Mouse (Mus musculus): Measurements from ENCODE around the gene Irf9.

The Irf9 gene

DNA sequence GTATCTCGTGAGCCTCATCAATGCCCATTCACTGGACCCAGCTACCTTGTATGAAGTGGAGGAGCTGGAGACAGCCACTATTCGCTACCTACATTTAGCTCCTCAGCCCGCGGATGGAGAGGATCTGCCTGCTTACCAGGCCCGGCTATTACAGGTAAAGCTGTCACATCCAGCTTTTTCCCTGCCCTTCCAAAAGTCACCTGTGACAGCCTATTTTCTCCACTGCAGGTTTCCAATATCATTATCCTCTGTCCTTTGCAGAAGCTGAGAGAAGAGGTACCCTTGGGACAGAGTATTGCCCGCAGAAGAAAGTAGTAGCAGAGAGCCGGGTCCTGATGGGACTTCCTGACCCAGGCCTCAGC lies at the start of gene Irf9:
Irf9 (plus strand) TSS at position 301 of the 362 bp plus-strand sequence.
- in situ Hi-C loops (cut with MboI; ENCODE audit: unreplicated experiment in 2 of 2), result no loop called here

DNA sequence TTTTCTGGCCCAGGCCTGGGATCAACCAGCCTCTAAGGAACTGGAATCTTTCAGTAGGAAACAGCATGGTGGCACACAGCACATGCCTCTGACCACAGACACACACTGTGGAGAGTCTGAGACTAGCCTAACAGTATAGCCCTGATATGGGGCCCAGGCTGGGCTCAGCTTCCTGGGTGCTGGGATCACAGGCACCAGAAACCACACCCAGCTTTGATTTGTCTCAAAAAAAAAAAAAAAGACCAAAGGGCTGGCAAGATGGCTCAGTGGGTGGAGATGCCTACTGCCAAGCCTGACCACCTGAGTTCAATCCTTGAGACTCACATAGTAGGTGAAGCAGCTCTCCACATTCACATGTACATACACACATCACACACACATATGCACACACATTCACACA lies 48.7 kb upstream of the Irf9 start:
- in situ Hi-C loops (cut with MboI; ENCODE audit: unreplicated experiment in 2 of 2), result loop anchor here (5.0 to 10.0 kb wide), 2 partner anchors 57 to 60 kb away; partner anchors contain the start of gene Carmil3 (in 1 of the 2)

DNA sequence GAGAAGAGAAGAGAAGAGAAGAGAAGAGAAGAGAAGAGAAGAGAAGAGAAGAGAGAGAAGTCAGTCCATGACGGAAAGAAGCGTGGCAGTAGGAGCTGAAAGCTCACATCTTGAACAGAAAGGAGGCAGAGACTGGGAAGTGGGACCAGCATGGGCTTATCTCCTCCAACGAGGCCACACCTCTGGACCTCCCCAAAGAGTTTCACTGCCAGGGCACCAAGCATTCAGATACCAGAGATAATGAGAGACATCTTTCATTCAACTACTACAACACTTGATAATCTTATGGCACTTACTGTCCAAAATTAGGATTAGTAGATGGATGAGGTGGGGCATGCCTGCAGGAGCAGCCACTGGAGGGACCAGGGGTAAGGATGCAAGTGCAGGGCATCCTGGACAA lies 47.6 kb upstream of the Irf9 start:
- in situ Hi-C loops (cut with MboI; ENCODE audit: unreplicated experiment in 2 of 2), result loop anchor here (5.0 to 10.0 kb wide), 2 partner anchors 58 to 61 kb away; partner anchors contain the start of gene Carmil3 (in 1 of the 2)

DNA sequence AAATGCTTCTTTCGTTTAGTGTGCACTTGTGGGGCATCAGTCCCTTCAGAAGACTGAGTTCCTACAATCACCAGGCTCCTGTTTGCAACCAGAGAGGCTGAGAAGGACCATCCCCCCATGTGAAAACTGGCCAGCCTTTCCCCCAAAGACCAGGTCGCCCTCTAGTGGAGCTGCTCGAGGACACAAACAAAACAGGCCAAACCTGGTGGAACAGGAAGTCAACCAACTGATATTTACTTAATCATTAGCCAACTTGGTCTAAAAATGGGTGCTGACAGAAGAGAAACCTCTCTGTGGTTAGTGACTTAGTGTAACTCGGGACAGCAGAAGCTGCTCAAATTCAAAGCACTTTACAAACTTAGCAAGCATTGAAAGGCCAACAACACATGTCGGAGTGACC lies 46.4 kb upstream of the Irf9 start:
- in situ Hi-C loops (cut with MboI; ENCODE audit: unreplicated experiment in 2 of 2), result loop anchor here (5.0 to 10.0 kb wide), 2 partner anchors 60 to 62 kb away; partner anchors contain the start of gene Carmil3 (in 1 of the 2)

DNA sequence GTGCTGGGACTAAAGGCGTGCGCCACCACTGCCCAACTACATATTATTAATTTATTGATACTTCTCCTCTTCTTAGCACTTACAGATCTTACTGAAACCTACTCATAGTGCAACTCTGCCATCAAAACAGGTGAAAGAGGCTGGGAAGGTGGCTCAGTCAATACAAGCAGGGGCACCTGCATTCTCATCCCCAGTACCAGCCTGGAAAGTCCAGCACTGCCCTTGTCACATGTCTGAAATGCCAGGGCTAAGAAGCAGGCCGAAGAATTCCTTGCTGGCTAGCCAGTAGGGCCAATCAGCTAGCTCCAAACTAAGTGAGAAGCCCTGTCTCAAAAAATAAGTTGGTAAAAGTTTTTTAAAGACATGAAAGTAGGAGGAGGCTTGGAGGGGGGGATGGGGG lies 45.8 kb upstream of the Irf9 start:
- in situ Hi-C loops (cut with MboI; ENCODE audit: unreplicated experiment in 2 of 2), result loop anchor here (5.0 to 10.0 kb wide), 2 partner anchors 60 to 63 kb away; partner anchors contain the start of gene Carmil3 (in 1 of the 2)

DNA sequence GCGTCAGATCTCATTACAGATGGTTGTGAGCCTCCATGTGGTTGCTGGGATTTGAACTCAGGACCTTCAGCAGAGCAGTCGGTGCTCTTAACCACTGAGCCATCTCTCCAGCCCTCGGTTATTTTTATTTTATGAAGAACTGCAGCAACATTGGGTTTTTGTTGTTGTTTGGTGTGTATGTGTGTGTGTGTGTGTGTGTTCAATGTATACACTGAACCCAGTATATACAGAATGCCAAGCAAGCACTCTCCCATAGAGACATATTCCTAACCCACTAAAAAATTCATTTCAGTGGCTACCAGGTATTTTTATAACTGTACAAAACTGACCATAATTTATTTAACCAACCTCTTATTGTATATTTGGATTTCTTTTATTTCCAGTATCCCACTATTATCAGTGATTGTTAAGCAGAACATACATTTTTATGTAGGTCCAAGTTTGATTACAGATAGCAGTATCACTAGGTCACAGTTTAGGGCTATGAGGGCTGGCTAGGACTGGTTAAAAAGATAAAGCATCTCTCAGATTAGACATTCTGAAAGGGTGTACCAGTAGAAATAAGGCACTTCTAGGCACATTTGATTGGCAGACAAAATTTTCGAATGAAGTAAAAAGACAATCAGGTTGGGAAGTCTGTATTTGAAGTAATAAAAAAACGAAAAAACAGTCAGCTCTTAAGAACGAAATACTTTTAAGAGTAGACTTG lies 44.5 kb upstream of the Irf9 start:
- in situ Hi-C loops (cut with MboI; ENCODE audit: unreplicated experiment in 2 of 2), result loop anchor here (5.0 to 10.0 kb wide), 2 partner anchors 62 to 64 kb away; partner anchors contain the start of gene Carmil3 (in 1 of the 2)

DNA sequence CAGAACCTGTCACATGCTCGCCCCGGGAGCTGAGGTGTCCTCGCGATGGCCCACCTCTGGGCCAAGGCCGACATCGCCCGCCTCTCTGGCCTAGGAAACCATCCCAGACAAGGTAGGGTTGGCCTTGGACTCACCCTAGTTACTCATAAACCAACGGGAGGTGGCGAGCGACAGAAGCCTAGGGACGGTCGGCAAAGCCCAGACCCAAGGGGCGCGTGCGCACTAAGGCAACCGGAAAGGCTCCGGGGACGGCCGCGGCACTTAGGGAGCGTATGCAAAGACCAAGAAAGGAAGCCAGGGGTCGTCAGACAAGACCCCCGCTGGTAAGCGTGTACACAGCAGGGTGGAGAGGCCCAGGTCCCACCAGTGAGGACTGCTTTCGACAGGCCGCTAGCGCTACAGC lies 43.6 kb upstream of the Irf9 start, which contains the start of gene Dcaf11:
Dcaf11 (plus strand) TSS at position 208 of the 403 bp plus-strand sequence.
- in situ Hi-C loops (cut with MboI; ENCODE audit: unreplicated experiment in 2 of 2), result loop anchor here (5.0 to 10.0 kb wide), 2 partner anchors 62 to 65 kb away; partner anchors contain the start of gene Carmil3 (in 1 of the 2)

DNA sequence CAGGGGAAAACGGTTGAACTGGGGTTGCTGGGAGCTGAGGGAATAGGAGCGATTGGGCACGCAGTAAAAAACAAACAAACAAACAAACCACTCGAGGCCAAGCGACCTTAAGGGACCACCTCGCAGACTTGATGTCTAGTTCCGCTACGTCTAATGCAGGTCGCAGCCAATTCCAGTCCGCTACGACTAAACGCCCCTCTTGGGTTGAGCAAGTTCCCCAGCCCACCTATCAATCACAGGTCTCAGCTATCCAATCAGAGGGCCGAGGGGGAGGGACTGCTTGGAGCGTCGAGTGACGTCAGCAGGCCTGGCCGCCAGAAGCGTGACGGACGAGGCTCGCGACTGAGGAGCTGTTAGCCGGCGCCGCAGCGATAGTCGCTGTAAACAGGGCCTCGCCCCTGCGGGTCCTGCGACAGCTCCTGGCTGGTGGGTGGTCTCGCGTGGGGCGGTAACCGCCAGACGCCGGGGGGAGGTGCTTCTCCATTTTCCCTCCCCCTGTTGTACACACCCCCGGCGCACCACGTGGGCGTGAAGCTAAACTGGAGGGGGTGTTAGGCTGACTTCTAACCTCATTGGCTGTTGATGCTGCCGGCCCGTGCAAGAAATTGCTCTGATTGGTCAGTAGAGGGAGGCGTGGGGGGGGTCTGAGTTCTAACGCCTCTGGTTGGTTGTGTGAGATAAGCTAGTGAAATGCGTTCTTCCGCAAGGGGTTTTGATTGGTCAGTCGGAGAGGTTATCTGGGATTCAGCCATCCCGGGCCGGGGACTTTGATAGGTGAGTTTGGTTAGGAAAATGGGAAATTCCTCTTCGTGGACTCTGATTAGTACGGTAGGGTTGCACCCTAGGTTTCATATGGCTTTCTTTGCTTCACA lies 42.9 kb upstream of the Irf9 start, which contains the start of gene A730061H03Rik:
A730061H03Rik (minus strand) TSS at position 205 of the 872 bp plus-strand sequence.
- in situ Hi-C loops (cut with MboI; ENCODE audit: unreplicated experiment in 2 of 2), result no loop called here

DNA sequence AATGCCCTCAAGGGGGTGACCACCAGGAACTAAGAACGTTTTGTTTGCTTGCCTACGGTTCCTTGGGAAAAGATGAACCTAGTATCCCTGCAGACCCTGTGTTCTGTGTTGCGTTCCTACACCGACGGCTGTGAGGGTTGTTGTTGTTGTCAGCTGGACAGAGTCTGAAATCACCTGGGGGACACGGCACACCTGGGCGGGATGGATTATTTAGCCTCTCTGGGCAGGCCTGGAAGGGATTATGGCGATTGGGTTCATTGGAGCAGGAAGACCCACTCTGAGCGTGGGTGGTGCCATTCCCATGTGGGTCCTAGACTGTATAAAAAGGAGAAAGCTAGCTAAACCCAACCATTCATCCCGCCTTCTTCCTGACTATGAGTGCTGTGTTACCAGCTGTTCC lies 41.5 kb upstream of the Irf9 start:
- in situ Hi-C loops (cut with MboI; ENCODE audit: unreplicated experiment in 2 of 2), result no loop called here

DNA sequence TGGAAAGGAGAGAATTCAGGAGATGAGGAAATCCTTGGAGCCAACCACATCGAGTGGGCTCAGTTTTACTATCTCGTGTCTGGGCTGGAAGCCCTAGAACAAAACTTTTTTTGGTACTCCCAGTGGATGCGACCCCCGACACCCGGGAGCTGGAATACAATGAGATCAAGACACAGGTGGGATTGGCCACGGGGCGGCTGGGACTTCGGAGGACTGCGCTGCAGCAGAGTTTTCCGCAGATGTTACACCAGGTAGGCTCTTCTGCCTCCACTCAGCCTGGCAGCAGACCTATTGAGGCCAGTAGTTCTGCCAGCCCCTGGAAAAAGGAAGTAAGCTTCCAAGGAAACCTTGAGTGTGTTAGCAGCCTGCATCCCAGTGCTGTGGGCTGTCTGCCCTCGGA lies 40.1 kb upstream of the Irf9 start:
- in situ Hi-C loops (cut with MboI; ENCODE audit: unreplicated experiment in 2 of 2), result no loop called here

DNA sequence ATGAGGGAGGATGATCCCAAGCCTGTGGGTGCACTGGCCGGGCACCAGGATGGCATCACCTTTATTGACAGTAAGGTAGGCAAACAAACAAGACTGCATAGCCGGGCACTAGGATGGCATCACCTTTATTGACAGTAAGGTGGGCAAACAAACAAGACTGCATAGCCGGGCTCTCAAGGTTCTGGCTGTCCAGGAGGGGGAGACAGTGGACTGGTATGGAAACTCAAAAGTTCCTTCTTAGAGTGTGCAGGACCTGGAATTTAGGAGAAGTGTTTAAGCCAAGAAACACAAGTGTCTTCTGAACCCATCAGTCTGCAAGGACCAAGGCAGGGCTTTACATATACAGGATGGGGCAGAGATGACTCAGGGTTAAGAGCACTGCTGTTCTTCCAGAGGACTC lies 37.6 kb upstream of the Irf9 start:
- in situ Hi-C loops (cut with MboI; ENCODE audit: unreplicated experiment in 2 of 2), result no loop called here

DNA sequence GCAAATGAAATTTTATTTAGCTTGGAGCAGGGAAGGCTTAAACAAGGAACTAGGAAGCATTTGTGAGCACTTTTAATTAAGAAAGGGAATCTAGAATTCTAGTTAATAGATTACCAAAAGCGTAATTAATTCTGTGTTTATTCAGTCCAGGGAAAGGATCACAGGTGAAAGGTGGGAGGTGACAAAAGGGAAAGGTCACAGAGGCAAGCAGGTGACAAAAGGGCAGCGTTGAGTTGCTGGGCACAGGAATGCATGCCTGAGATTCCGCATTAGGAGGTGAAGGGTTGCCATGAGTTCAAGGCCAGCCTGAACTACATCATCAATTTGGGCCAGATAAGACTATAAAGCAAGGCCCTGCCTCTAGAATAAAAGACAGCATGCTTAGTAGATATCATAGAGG lies 35.9 kb upstream of the Irf9 start:
- in situ Hi-C loops (cut with MboI; ENCODE audit: unreplicated experiment in 2 of 2), result no loop called here

DNA sequence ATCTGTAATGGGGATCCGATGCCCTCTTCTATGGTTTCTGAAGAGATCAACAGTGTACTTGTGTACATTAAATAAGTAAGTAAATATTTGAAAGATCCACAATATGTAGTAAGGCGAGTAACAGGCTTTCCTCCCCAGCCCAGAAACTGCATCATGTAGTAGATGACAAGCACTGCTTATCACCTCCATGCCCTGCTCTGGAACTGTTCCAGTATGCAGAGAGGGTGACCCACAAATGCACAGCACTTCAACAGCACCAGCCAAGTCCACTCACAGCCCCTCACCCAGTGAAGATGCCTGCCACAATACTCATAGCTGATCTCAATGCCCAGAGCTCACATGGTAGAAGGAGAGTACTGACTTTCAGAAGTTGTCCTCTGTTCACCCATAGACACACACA lies 32.8 kb upstream of the Irf9 start:
- in situ Hi-C loops (cut with MboI; ENCODE audit: unreplicated experiment in 2 of 2), result no loop called here

DNA sequence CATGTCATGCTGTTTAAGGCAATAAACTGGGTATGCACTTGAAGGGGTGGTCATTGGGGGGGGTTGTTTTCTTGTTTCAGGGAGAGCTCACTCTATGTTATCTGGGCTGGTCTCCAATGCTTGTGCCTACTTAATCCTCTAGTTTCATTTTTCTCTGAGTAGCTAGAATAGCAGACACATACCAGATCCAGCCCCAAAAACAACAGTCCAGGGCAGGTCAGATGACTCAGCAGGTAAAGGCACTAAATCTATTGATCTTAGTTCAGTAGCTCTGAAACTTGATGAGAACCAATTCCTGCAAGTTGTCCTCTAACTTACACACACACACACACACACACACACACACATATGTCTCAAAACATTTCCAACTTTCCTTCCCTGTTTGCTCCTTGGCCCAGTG lies 31.6 kb upstream of the Irf9 start:
- in situ Hi-C loops (cut with MboI; ENCODE audit: unreplicated experiment in 2 of 2), result no loop called here

DNA sequence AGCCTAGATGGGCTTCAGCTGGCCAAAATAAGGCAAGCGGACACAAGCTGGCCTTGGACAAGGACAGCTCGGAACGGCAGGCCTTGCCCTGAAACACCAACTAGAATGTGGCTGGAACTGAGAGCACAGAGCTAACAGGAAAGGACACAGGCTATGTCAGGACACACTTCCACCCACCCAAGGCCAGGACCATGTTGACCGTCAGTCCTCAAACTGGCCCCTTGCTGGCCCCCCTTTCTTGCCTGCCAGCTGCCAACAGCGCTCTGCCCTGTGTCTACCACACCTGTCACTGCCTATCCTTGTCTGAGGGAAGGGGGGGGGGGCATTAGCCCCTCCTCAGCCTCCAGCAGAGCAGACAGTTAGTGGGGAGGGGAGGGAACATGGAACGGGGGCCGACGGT lies 28.1 kb upstream of the Irf9 start, which contains the start of gene Fitm1:
Fitm1 (plus strand) TSS at position 316 of the 400 bp plus-strand sequence.
- in situ Hi-C loops (cut with MboI; ENCODE audit: unreplicated experiment in 2 of 2), result no loop called here

DNA sequence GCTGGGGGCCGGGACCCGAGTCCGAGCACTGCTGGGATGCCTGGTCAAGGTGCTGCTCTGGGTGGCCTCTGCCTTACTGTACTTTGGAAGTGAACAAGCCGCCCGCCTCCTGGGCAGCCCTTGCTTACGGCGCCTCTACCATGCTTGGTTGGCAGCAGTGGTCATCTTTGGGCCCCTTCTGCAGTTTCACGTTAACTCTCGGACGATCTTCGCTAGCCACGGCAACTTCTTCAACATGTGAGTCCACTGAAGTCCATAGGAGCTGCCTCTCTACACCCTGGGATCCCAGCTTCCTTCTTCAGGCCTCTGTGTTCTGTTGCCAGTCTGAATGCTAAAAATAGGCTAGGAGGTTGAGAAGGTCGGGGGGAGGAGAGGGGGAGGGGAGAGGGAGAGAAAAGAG lies 27.7 kb upstream of the Irf9 start:
- in situ Hi-C loops (cut with MboI; ENCODE audit: unreplicated experiment in 2 of 2), result no loop called here

DNA sequence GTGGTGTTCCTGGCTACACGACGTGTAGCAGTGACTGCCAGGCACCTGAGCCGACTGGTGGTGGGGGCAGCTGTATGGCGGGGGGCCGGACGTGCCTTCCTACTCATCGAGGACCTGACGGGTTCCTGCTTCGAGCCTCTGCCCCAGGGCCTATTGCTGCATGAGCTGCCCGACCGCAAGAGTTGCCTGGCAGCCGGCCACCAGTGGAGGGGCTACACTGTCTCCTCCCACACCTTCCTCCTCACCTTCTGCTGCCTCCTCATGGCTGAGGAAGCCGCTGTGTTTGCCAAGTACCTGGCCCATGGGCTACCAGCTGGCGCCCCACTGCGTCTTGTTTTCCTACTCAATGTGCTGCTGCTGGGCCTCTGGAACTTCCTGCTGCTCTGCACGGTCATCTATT lies 27.0 kb upstream of the Irf9 start:
- in situ Hi-C loops (cut with MboI; ENCODE audit: unreplicated experiment in 2 of 2), result no loop called here

DNA sequence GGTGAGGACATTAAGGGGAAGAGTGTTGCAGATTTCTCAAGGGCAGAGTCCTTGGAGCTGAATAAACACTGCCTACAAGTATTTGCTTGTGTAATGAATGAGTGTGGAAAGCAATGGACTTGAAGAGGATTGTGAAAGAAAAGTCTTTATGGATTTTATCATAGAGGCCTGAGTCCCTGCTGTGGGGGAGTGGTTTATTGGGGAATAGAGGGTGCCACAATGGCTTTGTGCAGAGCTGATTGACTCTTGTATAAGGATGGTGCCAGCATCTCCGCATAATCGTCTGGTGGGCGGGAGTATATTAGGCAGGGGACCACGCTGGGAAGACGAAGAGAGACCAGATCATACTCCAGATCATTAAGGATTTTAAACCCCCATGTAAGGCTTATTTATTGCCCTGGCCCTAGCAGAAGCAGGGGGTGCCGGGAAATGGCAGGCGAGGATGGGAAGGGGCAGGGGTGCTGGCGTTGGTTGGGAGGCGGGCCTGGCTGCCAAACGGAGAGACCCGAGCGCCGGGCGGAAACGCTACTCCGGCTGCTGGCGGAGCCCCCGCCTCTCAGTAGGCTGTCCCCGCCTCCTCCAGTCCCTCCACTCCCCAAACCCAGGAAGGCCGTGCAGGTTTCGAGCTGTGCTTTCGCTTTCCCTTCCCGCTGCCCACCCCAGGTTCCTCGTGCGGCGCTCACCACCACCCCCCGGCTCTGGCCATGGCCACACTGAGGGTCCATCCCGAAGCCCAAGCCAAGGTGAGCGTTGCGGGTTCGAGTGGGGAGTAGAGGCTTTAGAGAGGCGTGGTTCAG lies 25.3 kb upstream of the Irf9 start, which contains the start of gene Psme1:
Psme1 (plus strand) TSS at position 253 of the 797 bp plus-strand sequence.
- in situ Hi-C loops (cut with MboI; ENCODE audit: unreplicated experiment in 2 of 2), result no loop called here

DNA sequence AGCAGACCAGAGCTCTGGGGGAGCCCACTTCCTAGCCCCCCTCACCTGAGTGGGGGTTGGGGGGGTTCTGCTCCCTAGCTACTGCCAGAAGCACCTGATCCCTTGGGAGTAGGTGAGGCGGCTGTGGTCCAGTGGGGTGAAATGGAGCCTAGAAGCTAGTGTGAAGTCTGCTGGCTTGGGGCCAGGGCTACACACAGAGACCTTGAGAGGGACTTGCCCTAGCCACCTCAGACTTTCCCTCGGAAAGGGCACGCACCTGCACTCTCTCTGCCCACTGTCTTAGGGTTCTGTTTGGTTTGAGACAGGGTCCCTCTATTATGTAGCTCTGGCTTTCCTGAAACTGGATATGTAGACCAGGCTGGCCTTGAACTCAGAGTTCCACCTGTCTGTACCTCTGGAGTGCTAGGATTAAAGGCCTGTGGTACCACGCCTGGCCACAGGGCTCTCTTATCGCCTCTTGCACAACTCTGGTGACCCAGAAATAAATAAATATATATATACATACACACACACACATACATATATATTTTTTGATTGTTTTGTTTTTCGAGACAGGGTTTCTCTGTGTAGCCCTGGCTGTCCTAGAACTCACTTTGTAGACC lies 24.6 kb upstream of the Irf9 start:
- in situ Hi-C loops (cut with MboI; ENCODE audit: unreplicated experiment in 2 of 2), result no loop called here

Data from v-Abl transformed pro-B cells (cell line).